Mouse (Mus musculus) layer of hippocampus, adult 2 months (tissue): ENCODE results near the gene Osgin1. TPM values are rescaled to one million over a fixed set of nuclear protein-coding genes. Genes with fewer than 3 reads are reported as not detected.

Experiments used
- DNase-seq, 2 experiments: peaks; one replicate each; pipeline ENCODE4 v3.0.0; 2022; ENCODE audit warnings: low spot score in 2 of 2
- H3K27ac ChIP-seq: fragments of 200-600 bp; 2 replicates; pipeline ENCODE4 v1.8.1; 2022
- H3K4me3 ChIP-seq: fragments of 200-600 bp; 2 replicates; pipeline ENCODE4 v1.8.1; 2022; ENCODE audit warnings: mild to moderate bottlenecking
- CTCF ChIP-seq: fragments of 200-600 bp; conservative IDR thresholded peaks from 2 replicates; pipeline ENCODE4 v1.8.1; 2022; ENCODE audit warnings: antibody characterized with exemption, mild to moderate bottlenecking, moderate library complexity
- total RNA-seq, 2 experiments: library from RNA; stranded (reverse); gene quantifications; 2 replicates each; pipeline ENCODE4 v1.2.3; 2021

Gene Osgin1
- total RNA-seq, 2 experiments from 2014 or later: 0.18 to 1.3 TPM

DNA sequence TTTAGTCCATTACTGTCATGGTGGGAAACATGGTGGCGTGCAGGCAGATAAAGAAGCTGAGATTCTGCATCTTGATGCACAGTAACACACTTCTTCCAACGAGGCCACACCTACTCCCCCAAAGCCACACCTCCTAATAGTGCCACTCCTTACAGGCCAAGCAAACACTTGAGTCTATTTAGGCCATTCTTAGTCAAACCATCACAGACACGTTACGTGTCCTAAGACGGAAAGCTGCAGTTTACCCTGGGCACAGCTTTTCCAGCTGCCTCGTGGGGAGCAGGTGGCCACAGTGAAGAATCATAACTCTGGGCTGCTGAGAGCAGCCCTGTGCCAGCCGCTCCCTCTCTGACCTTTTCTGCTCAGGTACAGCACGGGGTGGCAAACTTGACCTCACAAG lies 25.6 kb upstream of the Osgin1 start:
- TF ChIP-seq CTCF: no peak
- DNase-seq: no peak
- H3K27ac ChIP-seq: no peak overlapping the region
- no peak overlapping the region for H3K4me3 ChIP-seq

DNA sequence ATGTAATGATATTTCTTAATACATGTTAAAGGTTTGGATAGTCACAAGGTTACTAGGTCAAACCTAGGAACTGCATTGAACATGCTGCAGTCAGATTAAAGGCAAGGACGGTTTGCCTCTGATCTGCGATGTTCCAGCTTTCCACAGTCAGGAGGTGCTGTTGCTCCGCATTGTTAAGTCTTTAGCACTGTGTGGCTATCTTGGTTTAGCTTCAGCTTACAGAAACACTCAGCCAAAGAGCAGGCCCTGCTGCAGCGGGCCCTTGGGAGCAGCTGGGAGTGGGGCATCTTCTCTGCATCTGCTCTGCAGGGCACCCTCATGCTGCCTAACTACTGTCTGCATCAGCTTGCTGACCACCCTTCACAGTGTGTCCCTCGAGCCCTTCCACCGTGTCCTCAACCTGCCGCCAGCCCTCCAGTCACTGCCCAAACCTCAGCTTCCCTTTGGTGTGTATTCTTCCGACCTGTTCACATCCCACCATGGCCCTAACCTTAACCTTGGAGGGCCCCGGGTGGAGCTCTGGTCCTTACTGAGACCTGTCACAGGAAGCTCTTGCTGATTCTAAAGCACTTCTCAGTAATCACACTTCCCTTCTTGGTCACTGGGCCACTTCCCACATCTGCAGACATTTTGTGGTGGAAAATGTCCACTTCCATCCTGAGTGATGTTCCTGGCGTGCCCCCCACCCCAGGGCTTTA lies 21.7 kb upstream of the Osgin1 start:
- Histone ChIP-seq H3K27ac (peak overlapping the region; percentile 15; the same call in 1 of the 2 replicates), H3K4me3 (no peak overlapping the region)
- no peak for DNase-seq
- TF ChIP-seq CTCF: peak; percentile 31

DNA sequence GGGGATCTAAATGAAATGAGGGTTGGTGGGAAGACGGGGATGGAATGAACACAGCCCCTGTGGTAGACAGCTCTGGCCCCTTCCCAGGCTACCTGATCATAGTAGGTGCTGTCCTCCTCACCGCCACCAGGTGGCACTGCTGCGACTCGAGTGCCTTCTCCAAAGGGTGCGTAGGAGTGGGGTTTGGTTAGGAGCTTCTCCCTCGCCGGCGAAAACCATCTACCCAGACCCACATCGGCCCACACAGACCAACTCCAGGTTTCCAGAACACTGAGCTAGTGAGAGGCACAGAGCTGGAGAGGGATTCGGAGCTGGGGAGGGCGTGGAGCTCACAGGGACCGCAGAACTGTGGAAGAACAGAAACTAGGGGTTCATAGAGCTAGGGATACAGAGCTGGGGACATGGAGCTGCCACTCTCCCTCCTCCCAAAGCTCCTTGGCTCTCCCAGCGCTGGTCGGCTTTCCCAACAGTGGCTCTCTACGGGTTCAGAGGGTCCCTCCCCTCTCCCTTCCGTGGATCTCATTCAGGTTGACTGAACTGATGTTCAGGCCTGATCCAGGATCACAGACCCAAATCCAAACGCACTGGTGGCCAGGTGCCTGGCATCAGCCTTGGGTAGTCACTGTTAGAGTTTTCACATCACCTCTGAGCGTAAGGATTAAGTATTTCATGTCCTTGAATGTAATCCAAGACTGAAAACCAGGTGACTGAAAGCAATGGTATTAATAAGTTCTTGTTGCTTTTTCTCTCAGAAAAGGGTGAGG lies 21.0 kb upstream of the Osgin1 start:
- Histone ChIP-seq H3K4me3 (peak overlapping the region; percentile 30; the same call in 1 of the 2 replicates), H3K27ac (peak overlapping the region; percentile 72; the same call in 1 of the 2 replicates)
- DNase-seq: peak; percentile 79 to 83
- peak; percentile 89 for TF ChIP-seq CTCF

DNA sequence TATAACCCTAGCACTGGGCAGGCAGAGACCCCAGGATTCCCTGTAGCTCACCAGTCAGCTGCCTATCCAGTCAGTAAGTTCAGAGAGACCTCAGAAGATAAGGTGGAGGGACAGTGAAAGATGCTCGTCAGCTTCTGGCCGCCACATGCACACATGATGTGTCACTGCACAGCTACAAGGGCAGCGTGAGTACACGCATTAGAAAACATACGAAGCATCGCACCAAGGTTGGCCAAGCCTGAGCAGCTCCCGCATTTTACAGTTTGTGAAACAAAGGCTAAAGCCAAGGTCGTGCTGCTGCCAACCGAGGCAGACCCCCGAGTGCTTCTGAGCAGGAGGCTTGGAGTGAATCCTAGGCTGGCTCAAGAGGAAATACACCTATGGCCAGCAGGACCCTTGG lies 20.3 kb upstream of the Osgin1 start:
- no peak for TF ChIP-seq CTCF
- DNase-seq: no peak
- H3K4me3 ChIP-seq: no peak overlapping the region
- H3K27ac ChIP-seq: no peak overlapping the region

DNA sequence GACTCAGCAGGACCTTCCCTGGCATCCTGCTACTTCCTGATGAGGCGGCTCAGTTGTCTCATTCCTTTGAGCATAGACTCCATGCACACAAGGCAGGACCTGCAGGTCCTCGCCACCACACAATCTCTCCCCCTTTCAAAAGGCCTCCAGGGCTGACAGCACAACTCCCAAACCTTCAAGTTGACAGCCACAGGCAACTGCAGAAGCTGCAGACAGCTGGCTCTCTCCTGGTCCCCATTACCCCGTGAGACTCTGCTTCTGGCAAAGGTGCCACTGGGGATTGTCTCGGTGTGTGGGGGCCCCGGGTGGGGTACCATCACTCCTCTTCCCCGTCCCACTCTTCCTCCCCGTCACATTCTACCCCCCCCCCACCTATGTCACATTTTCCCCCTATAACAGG lies 13.6 kb upstream of the Osgin1 start:
- H3K4me3 ChIP-seq: no peak overlapping the region
- DNase-seq: no peak
- H3K27ac ChIP-seq: no peak overlapping the region
- no peak for TF ChIP-seq CTCF

DNA sequence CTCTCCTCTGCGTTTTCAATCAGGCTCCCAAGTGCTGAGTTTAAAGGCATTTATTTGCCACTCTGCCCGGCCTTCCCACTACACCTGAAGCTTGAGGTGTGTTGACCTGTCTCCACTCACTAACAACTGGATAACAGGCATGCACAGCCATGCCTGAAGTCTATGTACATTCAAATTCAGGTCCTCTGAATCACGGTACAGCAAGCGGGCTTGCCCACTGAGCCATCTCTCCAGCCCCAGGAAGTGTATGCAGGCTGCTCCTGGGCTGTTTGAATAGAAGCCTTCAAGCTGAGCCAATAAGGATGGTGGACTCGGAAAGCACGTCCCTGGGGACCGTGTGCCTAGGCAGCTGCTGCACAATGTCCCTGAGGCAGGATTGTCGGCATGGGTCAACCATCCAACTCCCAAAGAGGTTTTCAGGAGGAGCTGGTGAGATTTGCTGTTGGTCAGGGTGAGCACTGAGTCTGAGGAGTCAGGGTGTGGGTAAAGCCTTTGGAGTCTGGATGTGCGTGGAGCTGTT lies 12.3 kb upstream of the Osgin1 start:
- Histone ChIP-seq H3K4me3 (no peak overlapping the region), H3K27ac (peak overlapping the region; percentile 65; the same call in 1 of the 2 replicates)
- DNase-seq: no peak
- no peak for TF ChIP-seq CTCF

DNA sequence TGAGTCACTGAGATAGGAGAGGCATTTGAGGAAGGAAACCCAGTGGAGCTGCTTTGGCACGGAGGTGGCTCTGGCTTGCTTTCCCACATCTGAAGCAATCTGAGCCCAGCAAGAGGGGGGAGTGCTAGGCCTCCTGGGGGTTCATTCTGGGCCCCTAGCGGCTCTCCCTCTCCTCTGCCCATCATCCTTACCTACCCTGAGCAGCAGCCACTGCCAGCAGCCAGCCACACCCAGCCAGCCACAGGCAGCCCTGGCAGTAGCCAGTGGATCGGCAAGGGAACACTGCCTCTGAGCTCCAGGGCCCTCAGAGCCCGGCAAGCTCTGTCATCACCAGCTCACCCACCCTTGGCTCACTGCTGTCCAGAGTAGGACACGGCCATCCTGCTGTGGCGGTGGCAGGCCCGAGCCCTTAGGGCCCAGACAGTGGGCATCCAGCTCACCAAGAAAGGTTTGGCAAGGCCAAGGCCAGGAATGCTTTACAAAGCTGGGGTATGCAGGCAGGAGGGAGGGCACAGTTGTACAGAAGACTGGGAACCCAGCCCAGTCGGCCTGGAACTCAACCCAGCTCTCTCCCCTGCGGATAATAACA lies 11.7 kb upstream of the Osgin1 start:
- Histone ChIP-seq H3K27ac (peak overlapping the region; percentile 65; the same call in 1 of the 2 replicates), H3K4me3 (no peak overlapping the region)
- no peak for DNase-seq
- TF ChIP-seq CTCF: no peak

DNA sequence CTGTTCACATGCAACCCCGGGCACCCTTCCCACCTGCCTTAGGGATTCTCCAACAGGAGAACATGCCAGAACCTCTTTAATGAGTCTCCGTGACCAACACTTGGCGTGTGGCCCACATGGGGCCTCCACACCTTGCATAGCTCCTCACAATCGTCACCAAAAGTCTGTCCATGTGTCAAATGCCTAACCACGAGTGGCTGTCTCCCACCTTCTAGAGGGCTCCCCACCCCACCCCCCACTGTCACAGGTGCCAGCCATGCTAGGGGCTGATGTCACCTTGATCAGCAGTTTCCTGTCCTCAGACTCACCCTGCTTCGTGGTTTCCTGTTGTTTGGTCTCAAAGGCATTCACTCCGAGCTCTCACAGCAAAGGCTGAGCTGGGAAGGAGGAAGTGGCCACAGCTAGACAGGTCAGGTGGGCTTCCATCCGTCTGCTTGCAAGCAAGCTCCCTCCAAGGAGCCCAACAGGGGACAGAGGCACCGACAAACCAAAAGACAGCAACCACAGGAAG lies 10.2 kb upstream of the Osgin1 start:
- no peak overlapping the region for H3K4me3 ChIP-seq
- peak overlapping the region; percentile 53; the same call in 1 of the 2 replicates for H3K27ac ChIP-seq
- no peak for TF ChIP-seq CTCF
- DNase-seq: no peak

DNA sequence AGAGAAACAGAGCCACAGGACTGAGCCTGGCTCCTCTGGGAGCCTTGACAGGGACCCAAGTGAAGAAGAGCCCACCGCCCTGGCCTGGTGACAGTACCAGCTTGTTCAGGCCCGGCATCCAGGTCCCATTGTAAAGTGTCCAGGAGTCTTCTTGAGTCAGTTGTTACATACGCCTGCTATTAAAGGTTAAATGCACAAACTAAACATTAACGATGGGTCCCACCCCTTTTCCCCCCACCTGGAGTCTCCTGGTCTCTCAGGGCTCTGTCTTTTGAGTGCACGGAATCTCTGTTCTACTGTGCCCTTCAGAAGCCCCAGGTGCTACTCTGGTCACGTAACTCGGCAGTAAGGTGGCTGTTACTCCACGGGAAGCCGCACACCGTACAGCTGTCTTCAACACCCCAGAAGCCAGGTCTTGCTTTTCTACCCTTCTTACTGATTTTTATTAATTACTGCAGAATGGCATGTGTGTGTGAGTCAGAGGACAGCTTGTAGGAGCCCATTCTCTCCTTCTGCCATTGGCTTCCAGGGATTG lies 9.7 kb upstream of the Osgin1 start:
- Histone ChIP-seq H3K4me3 (no peak overlapping the region), H3K27ac (peak overlapping the region; percentile 53)
- no peak for TF ChIP-seq CTCF
- no peak for DNase-seq

DNA sequence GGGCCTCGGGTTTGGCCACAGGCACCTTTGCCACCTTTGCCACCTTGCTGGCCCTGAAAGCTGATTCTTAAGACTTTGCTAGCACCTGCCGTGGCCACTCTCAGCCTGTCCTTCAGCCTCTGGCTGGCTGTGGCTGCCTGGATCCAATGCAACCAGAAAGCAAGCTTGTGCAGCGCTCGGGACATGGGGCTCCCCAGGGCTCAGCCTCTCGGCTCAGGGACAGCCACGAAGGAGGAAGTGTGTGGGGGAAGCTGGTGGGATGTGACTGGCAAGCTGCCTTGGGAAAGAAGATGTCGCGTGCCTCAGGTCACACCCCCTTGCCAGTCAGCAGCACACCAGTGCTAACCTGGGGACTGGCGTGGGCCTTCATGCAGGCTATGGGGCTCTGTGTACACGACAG lies 9.2 kb upstream of the Osgin1 start:
- Histone ChIP-seq H3K27ac (peak overlapping the region; percentile 65; the same call in 1 of the 2 replicates), H3K4me3 (no peak overlapping the region)
- no peak for DNase-seq
- TF ChIP-seq CTCF: no peak

DNA sequence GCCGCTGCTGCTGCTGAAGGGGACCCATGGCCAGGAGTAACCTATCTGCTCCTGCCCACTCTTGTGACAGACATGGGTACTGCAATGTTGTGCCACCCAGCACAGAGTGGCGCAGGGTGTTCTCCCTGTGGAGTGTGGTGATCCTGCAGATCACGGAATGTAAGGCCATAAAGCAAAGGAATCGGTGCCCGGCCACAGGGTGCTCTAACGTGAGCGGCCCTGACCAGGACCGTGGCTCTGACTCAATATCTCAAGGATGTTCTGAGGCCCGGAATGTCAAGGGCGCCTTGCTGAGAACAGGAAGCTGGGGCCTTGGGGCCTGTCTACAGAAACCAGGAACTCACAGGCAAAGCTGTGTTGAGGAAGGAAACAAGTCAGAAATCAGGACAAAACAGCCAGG lies 8.4 kb upstream of the Osgin1 start:
- DNase-seq: no peak
- peak; percentile 42 for TF ChIP-seq CTCF
- no peak overlapping the region for H3K4me3 ChIP-seq
- peak overlapping the region; percentile 65 for H3K27ac ChIP-seq

DNA sequence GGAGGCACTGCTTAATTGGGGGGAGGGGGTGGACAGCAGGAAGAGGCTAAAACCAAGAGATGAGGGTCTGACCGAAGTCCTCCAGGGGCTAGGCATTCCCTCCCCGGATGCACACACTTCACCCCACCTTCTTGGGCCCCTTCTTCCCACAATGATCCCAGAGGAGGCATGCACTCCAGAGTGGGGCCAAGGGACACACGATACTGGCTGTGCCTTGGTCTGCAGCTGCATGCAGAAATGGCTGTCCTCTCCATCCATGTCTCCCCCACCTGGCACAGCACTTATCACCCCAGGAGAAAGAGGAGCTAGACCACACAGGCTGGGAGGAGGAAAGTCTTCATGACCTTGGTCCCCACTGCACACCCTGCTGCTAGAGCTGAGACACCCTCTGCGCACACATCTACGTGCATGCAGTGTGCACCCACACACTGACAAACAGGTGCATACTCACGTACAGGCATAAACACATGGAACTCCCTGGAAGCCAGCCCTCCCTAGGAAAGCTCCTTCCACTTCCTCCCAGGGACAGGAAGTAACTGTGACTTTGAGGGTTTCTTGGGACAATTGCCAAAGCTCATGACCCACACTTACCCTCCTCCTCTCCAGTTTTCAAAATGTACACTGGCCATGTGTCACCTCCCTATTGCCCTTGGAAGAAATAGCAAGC lies 7.7 kb upstream of the Osgin1 start:
- no peak for TF ChIP-seq CTCF
- Histone ChIP-seq H3K27ac (peak overlapping the region; percentile 65; the same call in 1 of the 2 replicates), H3K4me3 (no peak overlapping the region)
- no peak for DNase-seq
